Mouse (Mus musculus) adipocyte (in vitro differentiated cells): Measurements from ENCODE around the gene 2810006K23Rik.
"Not testable (repeated sequence)": the region's sequence is repeated elsewhere in the genome, so short reads cannot be mapped to it uniquely, and the experiment has no call there.

Experiments
- DNase-seq: peaks from one replicate; pipeline ENCODE4 v3.0.0-alpha.2; 2016; ENCODE audit warnings: low spot score

Gene 2810006K23Rik

GRCm38 (mm10) chr5:124349196-124349595, 21.3 kb downstream of the 2810006K23Rik start:
- DNase-seq: no peak

GRCm38 (mm10) chr5:124350350-124350749, 22.5 kb downstream of the 2810006K23Rik start:
- DNase-seq: peak; percentile 19

- peak; percentile 83 for DNase-seq
These were observed 23.2 kb downstream of the 2810006K23Rik start for GRCm38 (mm10) chr5:124351111-124351560.

GRCm38 (mm10) chr5:124351604-124352003, 23.7 kb downstream of the 2810006K23Rik start:
- no peak for DNase-seq

GRCm38 (mm10) chr5:124352141-124352920, 24.4 kb downstream of the 2810006K23Rik start:
- DNase-seq: peak; percentile 92

GRCm38 (mm10) chr5:124353011-124353725, 25.3 kb downstream of the 2810006K23Rik start:
- DNase-seq: peak; percentile 47

- DNase-seq: peak; percentile 52
These were observed 26.0 kb downstream of the 2810006K23Rik start for GRCm38 (mm10) chr5:124353726-124354547.

- DNase-seq: peak; percentile 45
These were observed 26.9 kb downstream of the 2810006K23Rik start for GRCm38 (mm10) chr5:124354574-124355424.

GRCm38 (mm10) chr5:124355425-124355959, 27.6 kb downstream of the 2810006K23Rik start:
- DNase-seq: no peak

GRCm38 (mm10) chr5:124356695-124357094, 28.8 kb downstream of the 2810006K23Rik start:
- no peak for DNase-seq

GRCm38 (mm10) chr5:124359641-124360040, 31.8 kb downstream of the 2810006K23Rik start:
- no peak for DNase-seq

- not testable (repeated sequence) for DNase-seq
These were observed 35.1 kb downstream of the 2810006K23Rik start, which contains the start of gene Cdk2ap1 for GRCm38 (mm10) chr5:124362982-124363381. Gene Cdk2ap1 (minus strand): TSS chr5:124363082.

- no peak for DNase-seq
These were observed 36.5 kb downstream of the 2810006K23Rik start for GRCm38 (mm10) chr5:124364173-124364918.

GRCm38 (mm10) chr5:124365754-124366153, 37.9 kb downstream of the 2810006K23Rik start:
- no peak for DNase-seq

GRCm38 (mm10) chr5:124366721-124367120, 38.8 kb downstream of the 2810006K23Rik start:
- DNase-seq: no peak

GRCm38 (mm10) chr5:124374298-124374697, 46.4 kb downstream of the 2810006K23Rik start:
- no peak for DNase-seq

- no peak for DNase-seq
These were observed 48.5 kb downstream of the 2810006K23Rik start for GRCm38 (mm10) chr5:124376401-124376800.

GRCm38 (mm10) chr5:124377149-124377548, 49.3 kb downstream of the 2810006K23Rik start:
- peak; percentile 31 for DNase-seq

- no peak for DNase-seq
These were observed 52.2 kb downstream of the 2810006K23Rik start for GRCm38 (mm10) chr5:124380121-124380520.

- no peak for DNase-seq
These were observed 60.0 kb downstream of the 2810006K23Rik start for GRCm38 (mm10) chr5:124387932-124388331.
